9 mouse cellular contexts compared by ENCODE assay signal in the genomic region with DNA sequence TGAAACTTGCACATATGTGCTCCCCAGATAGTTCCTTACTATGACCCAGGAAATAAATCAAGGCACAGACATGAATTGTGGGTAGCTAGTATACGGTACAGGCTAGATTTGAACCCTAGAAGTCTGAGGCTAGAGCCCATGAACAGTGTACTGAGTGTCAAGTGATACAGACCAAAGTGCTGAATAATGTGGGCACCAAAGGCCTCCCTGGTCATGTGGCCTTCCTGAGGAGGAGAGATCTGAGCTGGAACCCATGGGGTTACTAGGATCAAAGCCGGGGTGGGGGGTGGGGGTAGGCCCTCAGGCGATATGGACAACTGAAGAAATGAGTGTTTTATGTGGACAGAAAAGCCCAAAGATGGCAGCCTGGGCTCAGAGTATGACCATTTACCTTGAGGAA.
DNase-seq lines count a peak whose midpoint lies in the region; ATAC-seq lines count a peak whose summit lies in the region.
"Had no signal": no experiment of that assay in that cellular context is flagged by ENCODE, and none has a peak within 500 bp of the region (broad histone marks: within the 10 kb centered on the region; RNA-seq: fewer than 3 reads in every experiment).

No protein-coding gene starts in this region.

- peak overlapping the region; percentile 78 for H3K4me2 ChIP-seq in kidney, embryonic 16.5 days (replicated peaks; ENCODE audit: low read depth, low read length)
- peak overlapping the region; percentile 77 for H3K4me2 ChIP-seq in embryonic facial prominence, embryonic 13.5 days
- peak overlapping the region; percentile 72 for H3K4me2 ChIP-seq in intestine, embryonic 14.5 days (ENCODE audit: low read length)
- H3K4me2 ChIP-seq in midbrain, embryonic 14.5 days (ENCODE audit: low read length) = peak overlapping the region; percentile 62

- no peaks in the 10 kb centered on the region for H3K9me3 ChIP-seq in kidney, embryonic 16.5 days (ENCODE audit: low read length)
- H3K9me3 ChIP-seq in embryonic facial prominence, embryonic 13.5 days = no peaks in the 10 kb centered on the region
- H3K9me3 ChIP-seq in intestine, embryonic 14.5 days (ENCODE audit: control insufficient read depth, low read length) = no peaks in the 10 kb centered on the region
- no peaks in the 10 kb centered on the region for H3K9me3 ChIP-seq in midbrain, embryonic 14.5 days (ENCODE audit: control insufficient read depth, low read length)

- DNase-seq in kidney, adult 8-10 months = no peak
- no peak for DNase-seq in intestine, embryonic 14.5 days (ENCODE audit: low spot score)
- no peak for DNase-seq in midbrain, embryonic 14.5 days
- no peak for DNase-seq in cerebellum, adult 18-20 months
- no peak for DNase-seq in kidney, postnatal 14 days
- DNase-seq: cerebellum, adult 8-10 months had no signal

- H3K36me3 ChIP-seq in kidney, embryonic 16.5 days (ENCODE audit: insufficient read depth, low read length) = peaks cover 18% of the 10 kb centered on the region
- H3K36me3 ChIP-seq in embryonic facial prominence, embryonic 13.5 days = peaks cover 31% of the 10 kb centered on the region
- peaks cover 21% of the 10 kb centered on the region for H3K36me3 ChIP-seq in intestine, embryonic 14.5 days (ENCODE audit: control insufficient read depth, insufficient read depth, low read length)
- peaks cover 20% of the 10 kb centered on the region for H3K36me3 ChIP-seq in midbrain, embryonic 14.5 days (ENCODE audit: control insufficient read depth, insufficient read depth, low read length)

- H3K4me3 ChIP-seq in kidney, embryonic 16.5 days (ENCODE audit: low read length) = peak overlapping the region; percentile 65
- peak overlapping the region; percentile 52 for H3K4me3 ChIP-seq in embryonic facial prominence, embryonic 13.5 days
- H3K4me3 ChIP-seq in intestine, embryonic 14.5 days (ENCODE audit: low read depth, low read length) = peak overlapping the region; percentile 59; the same call in 1 of the 2 replicates
- H3K4me3 ChIP-seq in midbrain, embryonic 14.5 days (replicated peaks; ENCODE audit: low read depth, low read length) = no peak overlapping the region

- no peak for ATAC-seq in kidney, embryonic 16.5 days (ENCODE audit: low FRiP score, low TSS enrichment)
- no peak for ATAC-seq in embryonic facial prominence, embryonic 13.5 days (ENCODE audit: insufficient number of reproducible peaks, insufficient read depth, low FRiP score, low TSS enrichment, low read depth)
- no peak for ATAC-seq in intestine, embryonic 14.5 days (replicated peaks; ENCODE audit: low FRiP score, low TSS enrichment, low read depth)
- ATAC-seq in midbrain, embryonic 14.5 days (ENCODE audit: low FRiP score, low TSS enrichment) = no peak
- ATAC-seq in cerebellum, adult (ENCODE audit: insufficient number of reproducible peaks, low FRiP score, low TSS enrichment) = no peak

- H3K4me1 ChIP-seq in kidney, embryonic 16.5 days (ENCODE audit: insufficient read depth, low read length) = peaks cover 69% of the 10 kb centered on the region
- H3K4me1 ChIP-seq in embryonic facial prominence, embryonic 13.5 days = peaks cover 80% of the 10 kb centered on the region
- H3K4me1 ChIP-seq in intestine, embryonic 14.5 days (replicated peaks; ENCODE audit: control insufficient read depth, insufficient read depth, low read length) = peaks cover 38% of the 10 kb centered on the region
- peaks cover 34% of the 10 kb centered on the region for H3K4me1 ChIP-seq in midbrain, embryonic 14.5 days (ENCODE audit: control insufficient read depth, insufficient read depth, low read length)

- H3K27me3 ChIP-seq in kidney, embryonic 16.5 days (ENCODE audit: insufficient read depth, low read length) = no peaks in the 10 kb centered on the region
- H3K27me3 ChIP-seq in embryonic facial prominence, embryonic 13.5 days = no peaks in the 10 kb centered on the region
- H3K27me3 ChIP-seq in intestine, embryonic 14.5 days (replicated peaks; ENCODE audit: control insufficient read depth, insufficient read depth, low read length) = no peaks in the 10 kb centered on the region
- no peaks in the 10 kb centered on the region for H3K27me3 ChIP-seq in midbrain, embryonic 14.5 days (ENCODE audit: control insufficient read depth, insufficient read depth, low read length)

- H3K27ac ChIP-seq in kidney, embryonic 16.5 days (ENCODE audit: low read length) = no peak overlapping the region; the same call in 1 of the 2 replicates
- H3K27ac ChIP-seq in embryonic facial prominence, embryonic 13.5 days = peak overlapping the region; percentile 68; the same call in 1 of the 2 replicates
- no peak overlapping the region for H3K27ac ChIP-seq in intestine, embryonic 14.5 days (ENCODE audit: low read depth)
- no peak overlapping the region for H3K27ac ChIP-seq in midbrain, embryonic 14.5 days (replicated peaks; ENCODE audit: low read depth, low read length)

- H3K9ac ChIP-seq in kidney, embryonic 16.5 days (replicated peaks; ENCODE audit: low read length) = peak overlapping the region; percentile 50
- H3K9ac ChIP-seq in embryonic facial prominence, embryonic 13.5 days = no peak overlapping the region
- no peak overlapping the region for H3K9ac ChIP-seq in intestine, embryonic 14.5 days (ENCODE audit: low read length)
- no peak overlapping the region for H3K9ac ChIP-seq in midbrain, embryonic 14.5 days (replicated peaks; ENCODE audit: low read length)

- WGBS in kidney, embryonic 16.5 days = 58% methylated on average over 3 of the region's 3 CpGs
- WGBS in embryonic facial prominence, embryonic 13.5 days = 56% methylated on average over 3 of the region's 3 CpGs
- WGBS in intestine, embryonic 14.5 days = 72% methylated on average over 3 of the region's 3 CpGs
- 61% methylated on average over 3 of the region's 3 CpGs for WGBS in midbrain, embryonic 14.5 days
